Mouse (Mus musculus): ENCODE data around the gene Eif4h.

GRCm38 (mm10) chr5:134621099-134621640 is 18.1 kb downstream of the Eif4h start:
- no peak for TF ChIP-seq EP300 (IDR thresholded peaks at IDR 0.05; ENCODE audit: low read depth)
- TF ChIP-seq CTCF (IDR thresholded peaks at IDR 0.05; ENCODE audit: low read depth): no peak
